In the genomic region with DNA sequence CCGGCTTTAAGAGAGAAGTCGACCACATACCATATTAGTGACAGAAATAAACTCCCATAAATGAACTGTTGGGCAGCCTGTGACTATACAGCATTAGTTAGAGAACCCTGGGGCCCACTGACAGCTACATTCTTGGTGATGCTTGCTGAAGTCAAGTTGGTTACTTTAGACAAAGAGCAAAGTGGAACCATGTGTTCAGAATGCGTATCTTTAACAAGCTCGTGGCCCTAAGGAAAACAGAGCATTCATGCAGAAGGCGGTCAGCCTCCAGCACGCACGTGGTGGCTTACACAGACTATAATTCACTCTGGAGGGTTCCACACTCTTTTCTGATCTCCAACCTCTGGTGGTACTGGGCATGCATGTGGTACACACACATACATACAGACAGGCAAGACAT, we compare ENCODE assay signal across 24 mouse cellular contexts.
"Had no signal": no experiment of that assay in that cellular context is flagged by ENCODE, and none has a peak within 500 bp of the region (broad histone marks: within the 10 kb centered on the region; RNA-seq: fewer than 3 reads in every experiment).

No protein-coding gene starts in this region.

- DNase-seq: kidney, adult 11 months; kidney, adult 8-10 months; kidney, postnatal 10 days; layer of hippocampus, adult 9-11 months; liver; lung, adult 2 months; lung, postnatal 14 days; lung, postnatal 4 days; right cerebral cortex, adult 18-20 months; right cerebral cortex, postnatal 14 days; right cerebral cortex, postnatal 4 days; thymus, adult 2 months; thymus, postnatal 14 days; thymus, postnatal 4 days had no signal

- H3K27ac ChIP-seq: intestine, embryonic 15.5 days; kidney, embryonic 15.5 days; limb, embryonic 12.5 days; liver, embryonic 12.5 days; liver, embryonic 15.5 days; midbrain, embryonic 12.5 days; midbrain, embryonic 15.5 days; neural tube, embryonic 13.5 days; stomach, postnatal 0 days had no signal

- H3K4me1 ChIP-seq: intestine, embryonic 15.5 days; kidney, embryonic 15.5 days; liver, embryonic 12.5 days; liver, embryonic 15.5 days; midbrain, embryonic 12.5 days; midbrain, embryonic 15.5 days had no signal

- H3K27me3 ChIP-seq: intestine, embryonic 15.5 days; kidney, embryonic 15.5 days; limb, embryonic 12.5 days; liver, embryonic 12.5 days; liver, embryonic 15.5 days; midbrain, embryonic 12.5 days; midbrain, embryonic 15.5 days; neural tube, embryonic 13.5 days had no signal

- H3K4me3 ChIP-seq: intestine, embryonic 15.5 days; kidney, embryonic 15.5 days; limb, embryonic 12.5 days; liver, embryonic 12.5 days; liver, embryonic 15.5 days; midbrain, embryonic 12.5 days; midbrain, embryonic 15.5 days; myocyte; neural tube, embryonic 13.5 days had no signal

- H3K9me3 ChIP-seq: intestine, embryonic 15.5 days; kidney, embryonic 15.5 days; limb, embryonic 12.5 days; liver, embryonic 12.5 days; liver, embryonic 15.5 days; midbrain, embryonic 12.5 days; midbrain, embryonic 15.5 days; neural tube, embryonic 13.5 days had no signal

- H3K36me3 ChIP-seq: intestine, embryonic 15.5 days; kidney, embryonic 15.5 days; limb, embryonic 12.5 days; liver, embryonic 12.5 days; liver, embryonic 15.5 days; midbrain, embryonic 12.5 days; midbrain, embryonic 15.5 days; neural tube, embryonic 13.5 days had no signal
